Mouse (Mus musculus): Measurements from ENCODE around the gene Pym1.

The Pym1 gene

DNA sequence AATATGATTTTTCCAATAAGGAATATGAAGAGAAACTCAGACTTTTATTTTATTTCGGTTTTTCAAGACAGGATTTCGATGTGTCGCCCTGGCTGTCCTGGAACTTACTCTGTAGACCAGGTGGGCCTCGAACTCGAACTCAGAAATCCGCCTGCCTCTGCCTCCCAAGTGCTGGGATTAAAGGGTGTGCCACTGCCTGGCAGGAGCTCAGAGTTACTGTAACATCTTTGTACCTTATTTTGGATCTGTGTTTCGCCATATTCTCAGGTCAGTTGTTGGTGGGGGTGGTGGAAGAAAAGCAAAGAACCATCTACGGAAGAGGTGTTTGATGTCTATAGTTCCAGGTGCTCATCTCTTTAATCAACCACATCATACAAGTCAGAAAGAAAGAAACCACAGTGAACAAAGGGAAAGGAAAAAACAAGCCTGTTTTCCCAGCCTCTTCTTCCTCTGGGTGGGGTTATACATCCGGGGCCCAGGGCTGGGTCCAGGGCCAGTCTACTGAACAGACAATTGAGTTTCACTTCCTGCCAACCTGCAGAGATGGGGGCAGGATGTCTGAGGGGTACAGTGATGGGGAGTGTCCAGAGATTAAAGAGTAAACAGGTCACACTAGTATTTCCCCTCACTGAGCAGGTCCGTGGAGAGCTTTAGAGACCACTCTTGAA lies 1.6 kb upstream of the Pym1 start:
- DNase-seq (ENCODE audit: low spot score), result no peak

DNA sequence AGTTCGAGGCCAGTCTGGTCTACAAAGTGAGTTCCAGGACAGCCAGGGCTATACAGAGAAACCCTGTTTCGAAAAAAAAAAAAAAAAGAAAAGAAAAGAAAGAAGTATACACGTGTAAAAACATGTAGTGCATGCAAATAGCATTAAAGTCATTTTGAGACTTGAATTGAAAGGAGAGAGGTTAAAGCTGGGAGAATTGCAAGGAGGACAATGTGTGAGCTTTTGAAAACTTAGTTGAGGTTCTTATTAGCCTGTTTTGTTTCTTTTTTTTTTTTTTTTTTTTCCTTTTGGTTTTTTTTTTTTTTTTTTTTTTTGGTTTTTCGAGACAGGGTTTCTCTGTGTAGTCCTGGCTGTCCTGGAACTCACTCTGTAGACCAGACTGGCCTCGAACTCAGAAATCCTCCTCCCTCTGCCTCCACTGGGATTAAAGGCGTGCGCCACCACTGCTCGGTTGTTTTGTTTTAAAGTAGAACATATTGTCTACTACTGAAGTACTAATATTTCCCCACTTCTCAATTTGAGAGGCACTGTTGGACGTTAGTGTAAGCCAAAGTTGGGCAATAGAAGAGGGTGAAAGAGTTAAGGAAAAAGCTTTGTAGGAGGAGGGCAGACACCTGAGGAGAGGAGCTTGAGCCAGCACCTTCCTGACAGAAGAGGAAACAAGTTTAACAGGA lies 580 bp upstream of the Pym1 start:
- DNase-seq (ENCODE audit: low spot score), result no peak

DNA sequence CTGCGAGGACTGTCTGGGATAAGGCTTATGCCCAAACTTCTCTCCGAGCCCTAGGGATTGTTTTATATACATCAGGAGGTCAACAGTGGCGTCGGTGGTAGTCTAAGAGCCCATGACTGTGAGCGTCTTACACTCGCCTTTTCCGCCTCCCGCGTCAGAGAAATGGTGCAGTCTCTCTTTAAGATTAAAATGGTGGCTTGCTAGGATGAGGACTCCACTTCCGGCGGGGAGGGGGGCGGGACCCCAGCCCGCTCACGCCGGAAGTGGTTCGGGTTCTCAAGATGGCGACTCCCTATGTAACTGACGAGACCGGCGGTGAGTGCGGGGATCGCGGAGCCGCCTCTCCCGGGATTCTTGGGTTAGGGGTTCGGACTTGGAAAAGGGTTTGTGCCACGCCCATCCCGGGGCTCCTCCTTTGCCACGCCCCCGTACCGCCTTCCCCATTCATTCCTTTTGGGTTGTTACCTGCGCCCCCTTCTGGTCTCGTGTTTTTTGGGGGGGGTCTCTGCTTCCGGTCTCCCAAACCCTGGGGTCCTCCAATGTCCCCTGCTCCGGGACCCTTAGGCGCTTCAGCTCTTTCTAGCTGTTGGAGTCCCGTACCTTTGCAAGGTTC lies 669 bp downstream of the Pym1 start:
- DNase-seq (ENCODE audit: low spot score), result peak; percentile 76

DNA sequence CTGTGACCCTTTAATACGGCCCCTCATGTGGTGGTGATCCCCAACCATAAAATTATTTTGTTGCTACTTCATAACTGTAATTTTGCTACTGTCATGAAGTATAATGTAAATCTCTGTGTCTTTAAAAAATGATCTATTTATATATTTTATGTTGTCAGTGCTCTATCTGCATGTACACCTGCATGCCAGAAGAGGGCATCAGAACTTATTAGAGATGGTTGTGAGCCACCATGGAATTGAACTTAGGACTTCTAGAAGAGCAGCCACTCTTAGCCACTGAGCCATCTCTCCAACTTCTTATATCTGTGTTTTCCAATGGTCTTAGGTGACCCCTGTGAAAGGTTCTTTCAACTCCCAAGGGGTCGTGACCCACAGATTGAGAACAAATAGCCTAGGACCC lies 25.2 kb downstream of the Pym1 start:
- no peak for DNase-seq (ENCODE audit: low spot score)

DNA sequence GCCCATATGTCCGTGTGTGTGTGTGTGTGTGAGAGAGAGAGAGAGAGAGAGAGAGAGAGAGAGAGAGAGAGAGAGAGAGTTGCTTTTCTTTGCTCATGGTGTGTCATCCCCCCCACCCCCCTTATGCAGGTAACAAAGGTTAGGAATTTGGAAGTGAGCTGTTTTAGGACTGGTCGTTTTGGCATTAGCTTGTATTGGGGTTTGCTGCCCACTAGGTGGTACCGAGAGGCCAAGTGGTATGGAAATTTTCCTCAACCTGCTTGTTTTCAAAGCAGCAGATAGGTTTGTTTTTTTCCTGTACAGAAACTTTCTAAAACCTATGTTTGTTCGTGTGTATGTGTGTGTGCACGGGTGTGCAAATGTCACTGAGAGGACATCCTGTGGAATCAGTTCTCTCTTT lies 26.0 kb downstream of the Pym1 start:
- DNase-seq (ENCODE audit: low spot score), result no peak

DNA sequence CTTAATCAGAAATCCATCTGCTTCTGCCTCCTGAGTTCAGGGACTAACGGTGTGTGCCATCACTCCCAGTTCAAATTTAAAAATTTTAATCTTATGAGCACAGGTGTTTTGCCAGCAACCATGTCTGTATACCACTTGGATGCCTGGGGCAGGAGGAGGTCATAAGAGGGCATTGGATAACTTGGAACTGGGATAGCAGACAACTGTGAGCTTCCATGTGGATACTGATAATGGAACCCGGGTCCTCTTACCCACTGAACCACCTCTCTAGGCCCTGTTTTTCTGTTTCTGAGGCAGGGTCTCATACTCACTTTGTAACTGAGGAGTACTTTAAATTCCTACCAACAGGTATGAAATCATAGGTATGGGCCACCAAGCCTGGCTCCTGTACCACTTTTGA lies 30.8 kb downstream of the Pym1 start:
- no peak for DNase-seq (ENCODE audit: low spot score)

DNA sequence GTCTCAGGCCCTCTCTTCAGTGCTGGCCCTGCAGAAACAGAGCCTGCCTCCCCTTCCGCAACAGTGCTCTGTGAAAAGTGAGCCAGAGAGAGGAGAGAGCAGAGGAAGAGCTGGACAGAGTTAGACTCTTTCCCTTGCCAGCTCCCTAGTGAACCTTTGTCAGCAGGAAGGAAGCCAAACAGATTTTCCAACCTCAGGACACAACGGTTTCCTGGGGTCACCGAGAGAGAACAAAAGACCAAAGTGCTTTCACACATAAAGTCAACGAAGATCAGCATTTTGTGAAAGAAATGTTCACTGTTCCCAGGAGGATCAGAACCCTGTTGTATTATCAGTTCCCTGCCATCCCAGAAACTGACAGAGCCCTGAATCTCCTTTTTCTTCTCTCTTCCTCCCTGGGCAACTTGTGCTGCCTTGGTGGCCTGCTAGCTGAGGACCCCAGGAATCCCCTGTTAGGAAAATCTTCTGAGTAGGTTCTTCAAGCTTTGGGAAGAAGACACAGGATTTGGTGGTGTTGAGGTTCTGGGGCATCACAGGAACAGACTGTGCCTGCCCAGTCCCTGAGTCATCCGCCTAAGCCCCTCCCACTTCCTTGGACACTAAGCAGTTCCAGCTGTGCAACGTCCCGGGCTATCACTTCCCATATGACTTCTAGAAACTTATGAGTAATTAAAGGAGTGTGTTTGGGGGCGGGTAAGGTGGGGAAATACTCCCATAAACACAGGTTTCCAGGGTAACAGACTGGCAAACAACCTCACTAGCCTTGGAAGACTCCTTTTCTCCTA lies 31.5 kb downstream of the Pym1 start:
- DNase-seq (ENCODE audit: low spot score), result no peak

DNA sequence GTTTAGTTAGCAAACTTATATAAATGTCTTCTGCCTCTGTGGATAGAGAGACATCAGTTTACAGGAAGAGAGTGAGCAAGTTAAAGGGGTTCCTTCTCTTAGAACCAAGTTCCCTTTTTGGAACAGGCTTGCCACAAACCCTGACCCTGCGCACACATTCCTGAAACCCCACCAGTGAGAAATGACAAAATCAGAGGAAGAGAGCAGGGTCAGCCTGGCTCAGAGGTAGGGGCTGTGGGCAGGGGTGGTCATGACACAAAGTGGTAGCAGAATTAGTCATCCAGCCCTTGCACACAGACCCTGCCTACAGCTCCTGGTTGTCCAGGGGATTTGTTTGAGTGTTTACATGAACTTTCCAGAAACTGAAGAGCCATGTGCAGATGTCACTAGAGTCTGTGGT lies 32.5 kb downstream of the Pym1 start:
- no peak for DNase-seq (ENCODE audit: low spot score)

DNA sequence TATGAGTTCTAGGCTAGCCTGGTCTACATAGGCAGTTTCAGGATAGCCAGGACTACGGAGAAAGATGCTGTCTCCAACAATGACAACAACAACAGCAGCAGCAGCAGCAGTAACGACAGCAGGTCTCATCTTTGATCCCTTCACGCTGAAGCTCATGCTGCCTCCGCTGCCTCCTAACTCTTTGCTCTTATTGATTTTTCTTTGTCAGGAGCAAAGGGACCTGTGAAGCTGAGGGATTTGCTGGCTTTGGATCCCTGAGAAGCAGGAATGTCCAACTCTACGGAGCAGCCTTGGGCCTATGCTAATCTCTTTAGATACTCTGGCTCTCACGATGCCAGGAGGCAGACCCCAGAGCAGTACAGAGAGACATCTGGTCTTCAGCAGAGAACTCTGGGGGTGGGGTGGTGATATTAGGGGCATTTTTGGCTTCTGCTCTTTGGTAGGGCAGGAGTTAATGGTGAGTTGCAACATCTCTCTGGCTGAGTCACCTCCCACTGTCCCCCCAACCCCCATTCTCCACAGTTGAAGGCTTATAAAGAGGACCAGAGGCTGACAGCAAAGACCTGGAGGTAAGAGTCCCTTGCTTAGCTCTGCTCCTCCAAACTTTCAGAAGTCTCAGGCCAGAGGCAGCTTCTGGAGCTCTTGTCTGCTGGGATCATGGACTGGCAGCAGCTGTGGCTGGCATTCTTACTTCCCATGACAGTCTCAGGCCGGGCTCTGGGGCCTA lies 42.9 kb downstream of the Pym1 start, which contains the start of gene Mmp19:
Gene Mmp19 (plus strand): TSS at position 513 of the 727 bp plus-strand sequence.
- no peak for DNase-seq (ENCODE audit: low spot score)

DNA sequence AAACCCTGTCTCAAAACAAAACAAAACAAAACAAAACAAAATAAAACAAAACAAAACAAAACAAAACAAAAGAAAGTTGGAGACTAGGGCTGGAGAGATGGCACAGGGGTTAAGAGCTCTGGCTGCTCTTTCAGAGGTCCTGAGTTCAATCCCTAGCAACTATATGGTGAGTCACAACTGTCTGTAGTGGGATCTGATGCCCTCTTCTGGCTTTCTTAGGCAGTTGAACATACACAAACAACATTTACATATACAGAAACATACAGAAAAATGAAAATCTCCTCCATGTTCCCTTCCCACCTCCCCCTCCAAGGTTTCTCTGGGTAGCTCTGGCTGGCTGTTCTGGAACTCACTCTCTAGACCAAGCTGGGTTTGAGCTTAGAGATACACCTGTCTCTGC lies 44.4 kb downstream of the Pym1 start:
- no peak for DNase-seq (ENCODE audit: low spot score)

DNA sequence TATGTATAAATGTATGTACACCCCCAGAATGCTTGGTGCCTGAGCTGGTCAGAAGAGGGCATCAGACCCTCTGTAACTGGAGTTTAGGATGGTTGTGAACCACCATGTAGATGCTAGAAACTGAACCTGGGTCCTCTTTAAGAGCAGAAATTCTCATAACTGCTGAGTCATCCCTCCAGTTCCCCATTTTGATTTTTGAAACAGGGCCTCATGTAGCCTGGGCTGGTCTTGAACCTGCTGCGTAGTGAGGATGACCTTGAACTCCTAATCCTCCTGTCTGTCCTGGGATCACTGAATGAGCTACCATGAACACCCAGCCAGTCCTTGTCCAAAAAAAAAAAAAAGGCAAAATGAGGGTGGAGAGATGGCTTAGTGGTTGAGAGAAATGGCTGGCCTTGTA lies 45.6 kb downstream of the Pym1 start:
- DNase-seq (ENCODE audit: low spot score), result no peak

DNA sequence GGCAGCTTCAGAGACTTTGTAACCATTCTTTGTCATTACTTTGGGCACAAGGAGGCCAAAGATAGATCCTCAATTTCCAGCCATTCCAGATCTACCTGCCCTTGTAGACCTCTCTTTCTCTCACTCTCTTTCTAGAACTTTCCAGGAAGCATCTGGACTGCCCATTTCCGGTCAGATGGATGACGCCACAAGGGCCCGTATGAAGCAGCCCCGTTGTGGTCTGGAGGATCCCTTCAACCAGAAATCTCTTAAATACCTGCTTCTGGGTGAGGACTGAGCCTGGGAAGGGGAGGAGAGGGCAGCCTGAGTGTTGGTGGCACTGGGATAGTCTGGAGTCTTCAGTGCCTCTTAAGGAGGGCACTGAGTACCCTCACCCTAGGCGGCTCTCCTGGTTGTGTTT lies 46.7 kb downstream of the Pym1 start:
- no peak for DNase-seq (ENCODE audit: low spot score)

DNA sequence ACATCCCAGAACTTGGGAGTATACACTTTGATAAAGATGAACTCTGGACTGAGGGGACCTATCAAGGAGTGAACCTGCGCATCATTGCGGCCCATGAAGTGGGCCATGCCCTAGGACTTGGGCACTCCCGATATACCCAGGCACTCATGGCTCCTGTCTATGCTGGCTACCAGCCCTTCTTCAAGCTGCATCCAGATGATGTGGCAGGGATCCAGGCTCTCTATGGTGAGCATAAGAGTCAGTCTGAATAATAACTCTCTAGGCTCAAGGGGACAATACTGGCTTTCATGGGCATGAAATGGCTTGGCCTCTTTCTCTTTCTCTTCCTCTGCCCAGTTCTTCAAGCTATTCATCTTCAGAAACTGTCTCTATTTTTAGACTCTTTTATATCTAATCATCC lies 47.9 kb downstream of the Pym1 start:
- peak; percentile 54 for DNase-seq (ENCODE audit: low spot score)

DNA sequence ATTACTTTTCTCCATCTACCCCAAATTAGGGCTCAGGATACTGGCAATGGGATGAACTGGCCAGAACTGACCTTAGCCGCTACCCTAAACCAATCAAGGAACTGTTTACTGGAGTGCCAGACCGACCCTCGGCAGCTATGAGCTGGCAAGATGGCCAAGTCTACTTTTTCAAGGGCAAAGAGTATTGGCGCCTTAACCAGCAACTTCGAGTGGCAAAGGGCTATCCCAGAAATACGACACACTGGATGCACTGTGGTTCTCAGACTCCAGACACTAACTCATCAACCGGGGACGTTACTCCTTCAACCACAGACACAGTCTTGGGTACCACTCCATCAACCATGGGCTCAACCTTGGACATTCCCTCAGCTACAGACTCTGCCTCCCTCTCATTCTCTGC lies 51.0 kb downstream of the Pym1 start:
- no peak for DNase-seq (ENCODE audit: low spot score)

DNA sequence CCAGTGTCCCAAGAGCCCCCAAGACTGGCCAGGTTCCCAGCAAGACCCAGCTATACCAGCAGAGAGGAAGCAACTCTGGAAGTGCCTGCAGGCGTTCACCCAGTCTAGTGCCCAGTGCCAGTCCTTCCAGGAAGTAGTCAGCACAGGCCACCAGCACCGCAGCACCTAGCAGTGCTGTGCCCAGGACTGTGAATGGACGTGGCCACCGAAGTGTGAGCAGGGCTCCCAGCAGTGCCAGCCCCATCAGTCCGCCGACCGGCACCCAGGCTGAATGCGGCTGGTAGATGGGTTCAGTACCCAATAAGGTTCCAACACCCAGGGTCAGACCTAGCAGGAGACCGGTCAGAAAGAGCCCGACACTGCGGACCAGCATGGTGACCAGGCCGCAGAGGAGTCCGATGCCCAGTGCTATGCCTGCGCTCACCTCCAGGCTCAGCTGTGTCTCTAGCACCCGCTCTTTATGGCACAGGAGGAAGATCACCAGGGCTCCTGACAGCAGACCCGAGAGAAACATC lies 54.3 kb downstream of the Pym1 start:
- DNase-seq (ENCODE audit: low spot score), result no peak

DNA sequence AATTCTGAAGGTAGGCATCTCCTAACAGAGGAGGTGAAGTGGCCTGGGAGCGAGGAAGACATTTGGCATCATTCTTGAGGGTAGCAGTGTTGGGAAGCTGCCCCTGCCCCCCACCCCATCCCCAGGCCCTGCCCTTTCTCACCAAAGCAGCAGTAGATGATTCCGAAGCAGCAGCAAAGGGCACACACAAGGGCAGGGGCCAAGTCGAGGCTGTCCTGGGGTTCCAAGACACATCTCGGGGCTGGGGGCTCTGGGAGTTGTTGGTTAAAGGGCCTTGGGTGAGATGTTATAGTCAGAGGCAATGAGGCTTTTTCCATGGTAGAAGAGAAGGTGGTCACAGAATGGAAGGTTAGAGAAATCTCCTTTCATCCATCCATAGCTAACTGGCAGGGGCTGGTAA lies 55.3 kb downstream of the Pym1 start:
- no peak for DNase-seq (ENCODE audit: low spot score)

DNA sequence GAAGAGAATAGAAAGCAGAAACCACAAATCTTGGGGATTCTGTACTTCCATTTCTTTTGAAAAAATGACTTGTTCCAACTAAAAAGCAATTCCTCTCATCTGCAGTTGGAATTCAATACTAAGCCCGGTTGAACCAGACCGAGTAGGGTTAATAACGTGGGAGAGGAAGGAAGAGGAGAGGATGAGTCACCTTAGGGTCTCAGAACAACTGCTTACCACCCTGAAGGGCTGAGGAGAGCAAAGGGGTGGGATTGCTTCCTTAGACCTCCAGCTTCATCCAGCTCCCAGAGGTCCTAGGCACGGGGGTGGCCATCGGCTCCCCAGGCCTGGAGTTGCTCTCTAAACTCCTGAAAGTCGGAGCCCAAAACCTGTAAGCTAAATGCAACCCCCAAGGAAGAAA lies 55.7 kb downstream of the Pym1 start:
- DNase-seq (ENCODE audit: low spot score), result no peak

DNA sequence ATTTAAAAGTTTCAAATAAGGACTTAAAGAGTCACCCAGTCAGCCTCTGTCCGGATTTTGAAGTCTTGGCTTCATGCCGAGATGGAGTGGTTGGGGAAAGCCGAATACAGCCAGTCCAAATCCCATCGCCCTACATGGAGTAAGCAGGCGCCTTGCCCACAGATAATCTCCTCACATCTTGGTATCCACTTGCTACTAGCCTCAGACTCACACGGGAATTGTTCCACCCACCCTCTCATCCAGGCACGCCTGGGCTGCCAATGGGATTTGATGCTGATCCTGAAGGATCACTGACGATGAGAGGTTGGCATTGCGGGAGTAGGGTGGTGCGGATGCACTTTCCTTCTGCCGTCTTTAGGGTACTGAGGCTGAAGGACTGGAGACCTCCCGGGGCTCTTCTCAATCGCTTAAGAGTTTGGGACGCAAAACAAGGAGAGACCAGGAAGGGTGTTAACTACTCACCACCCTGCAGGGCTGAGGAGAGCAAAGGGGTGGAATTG lies 56.1 kb downstream of the Pym1 start, which contains the start of gene Dnajc14:
Gene Dnajc14 (plus strand): TSS at position 292 of the 500 bp plus-strand sequence.
- DNase-seq (ENCODE audit: low spot score), result peak; percentile 69

DNA sequence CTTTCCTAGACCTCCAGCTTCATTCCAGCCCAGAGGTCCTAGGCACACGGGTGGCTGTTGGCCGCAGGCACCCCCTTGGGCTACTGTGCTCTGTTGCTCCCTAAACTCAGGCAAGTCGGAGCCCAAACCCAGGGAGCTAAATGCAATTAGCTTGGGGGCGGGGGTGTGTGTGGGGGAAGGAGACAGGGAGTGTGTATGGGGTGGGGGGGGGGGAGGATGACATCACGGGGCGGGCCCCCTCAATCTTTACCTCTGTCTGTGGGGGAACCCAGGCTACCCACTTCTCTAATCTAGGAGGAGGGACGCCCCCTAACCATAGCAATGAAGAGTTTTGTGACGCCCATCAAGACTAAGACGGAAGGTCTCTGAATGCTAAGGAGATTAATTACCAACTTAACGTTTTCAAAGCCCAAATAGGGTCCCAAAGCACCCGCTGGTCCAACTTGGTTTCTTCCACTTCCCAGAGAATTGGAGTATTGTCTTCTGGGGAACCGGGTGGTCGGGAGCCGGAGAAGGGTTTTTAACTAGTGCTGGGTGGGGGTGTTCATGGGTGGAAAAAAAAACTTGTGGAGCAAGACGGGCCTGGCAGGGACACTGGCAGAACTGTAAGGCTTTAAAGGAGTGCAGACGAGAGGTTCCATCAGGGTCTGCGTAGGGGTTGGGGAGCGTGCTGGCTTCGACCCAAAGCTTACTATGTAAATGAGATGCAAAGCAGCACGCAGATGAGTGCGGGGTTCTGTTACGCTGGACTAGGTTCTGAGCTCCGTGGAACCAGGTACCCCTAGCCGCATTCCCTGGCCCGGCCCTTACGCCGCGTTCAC lies 56.8 kb downstream of the Pym1 start, which contains the start of gene Tmem198b:
Gene Tmem198b (minus strand): TSS at position 100 of the 821 bp plus-strand sequence.
- DNase-seq (ENCODE audit: low spot score), result peak; percentile 75
